Mouse (Mus musculus) cerebellum, adult 11 months (tissue): Measurements from ENCODE around the gene Hpd.
A peak's percentile ranks its signal among the peaks of the same experiment; 100 is the strongest.

Experiments used
- DNase-seq: peaks from one replicate; pipeline ENCODE4 v3.0.0; 2022

Gene Hpd

DNA sequence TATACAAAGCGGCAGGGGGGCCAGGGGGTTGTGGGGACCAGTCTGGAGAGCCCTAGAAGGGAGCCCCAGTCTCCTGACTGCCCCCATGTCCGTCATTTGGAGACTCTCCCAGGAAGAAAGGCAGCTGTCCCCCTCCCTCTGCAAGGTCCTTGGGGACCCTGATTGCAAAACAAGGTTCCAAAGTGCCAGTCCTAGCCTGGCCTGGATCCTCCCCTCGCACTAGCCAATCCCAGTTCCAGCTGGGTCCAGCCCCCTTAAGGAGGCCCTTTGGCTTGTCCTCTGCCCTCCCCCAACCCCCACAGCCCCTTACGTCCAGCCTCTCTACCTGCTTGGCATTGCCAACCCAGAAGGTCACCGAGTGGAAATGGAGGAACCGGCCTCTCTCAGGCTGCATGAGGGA is 991 bp downstream of the Hpd start:
- no peak for DNase-seq

DNA sequence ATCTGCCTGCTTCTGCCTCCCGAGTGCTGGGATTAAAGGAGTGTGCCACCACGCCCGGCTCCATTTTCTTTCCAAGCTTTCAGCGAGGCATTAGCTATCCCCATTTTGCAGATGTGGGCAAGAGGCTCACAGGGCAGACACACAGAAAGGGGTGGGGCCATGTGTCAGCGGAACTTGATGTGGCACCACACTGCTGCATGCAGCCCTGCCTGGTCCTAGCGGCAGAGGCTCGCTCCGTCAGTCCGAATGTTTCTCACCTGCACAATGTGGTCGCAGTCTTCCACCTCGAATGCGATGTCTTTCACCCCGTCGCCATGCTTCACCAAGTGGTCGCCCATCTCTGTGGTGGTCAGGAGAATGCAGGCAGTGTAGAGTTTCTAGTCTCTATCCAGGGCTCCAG is 2.1 kb downstream of the Hpd start:
- DNase-seq = no peak

DNA sequence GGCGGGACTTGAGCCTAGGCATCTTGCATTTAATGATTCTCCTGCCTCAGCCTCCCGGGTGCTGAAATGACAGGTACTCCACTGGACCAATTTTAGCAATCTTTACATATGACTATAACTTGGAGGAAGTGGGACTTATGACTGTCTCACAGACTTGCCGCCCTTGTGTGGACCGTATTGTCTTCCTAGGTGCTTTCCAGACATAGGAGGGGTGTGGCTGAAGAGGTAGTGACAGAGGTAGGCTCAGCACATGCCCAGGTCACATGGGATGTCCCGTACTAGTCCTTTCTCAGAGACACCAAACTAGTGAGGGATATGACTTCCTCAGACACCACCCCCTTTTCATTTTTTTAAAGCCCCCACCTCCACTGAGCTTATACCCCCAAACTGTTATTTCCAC is 3.7 kb downstream of the Hpd start:
- no peak for DNase-seq

DNA sequence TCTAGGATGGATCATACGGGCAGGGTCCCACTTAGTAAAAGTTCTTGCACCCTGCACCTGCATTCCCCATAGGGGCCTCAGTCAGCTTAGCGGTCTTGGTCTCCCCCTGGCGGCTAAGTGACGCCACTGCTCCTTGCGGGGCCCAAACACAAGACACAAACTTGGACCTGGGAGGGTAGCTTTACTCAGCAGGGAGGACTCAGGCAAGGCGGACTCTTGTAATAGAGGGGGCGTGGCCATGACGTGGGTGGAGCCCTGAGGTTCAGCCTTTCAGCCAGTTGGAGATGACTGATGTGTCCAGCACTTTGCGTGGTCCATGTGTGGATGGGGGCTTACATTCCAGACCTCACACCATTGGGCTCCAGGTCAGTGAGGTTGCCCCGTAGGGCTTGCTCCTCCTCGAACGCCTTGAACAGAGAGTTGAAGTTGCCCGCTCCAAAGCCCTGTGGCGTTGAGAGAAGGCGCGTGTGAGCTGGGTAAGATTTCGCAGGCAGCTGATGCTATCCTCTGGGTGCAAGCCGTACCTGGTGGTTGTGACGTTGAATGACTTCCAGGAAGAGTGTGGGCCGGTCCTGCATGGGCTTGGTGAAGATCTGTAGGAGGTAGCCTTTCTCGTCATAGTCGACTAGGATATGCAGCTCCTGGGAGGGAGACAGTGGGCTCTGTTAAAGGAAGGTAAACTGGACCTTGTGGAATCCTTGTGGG is 10.7 kb downstream of the Hpd start:
- DNase-seq = peak; percentile 71

DNA sequence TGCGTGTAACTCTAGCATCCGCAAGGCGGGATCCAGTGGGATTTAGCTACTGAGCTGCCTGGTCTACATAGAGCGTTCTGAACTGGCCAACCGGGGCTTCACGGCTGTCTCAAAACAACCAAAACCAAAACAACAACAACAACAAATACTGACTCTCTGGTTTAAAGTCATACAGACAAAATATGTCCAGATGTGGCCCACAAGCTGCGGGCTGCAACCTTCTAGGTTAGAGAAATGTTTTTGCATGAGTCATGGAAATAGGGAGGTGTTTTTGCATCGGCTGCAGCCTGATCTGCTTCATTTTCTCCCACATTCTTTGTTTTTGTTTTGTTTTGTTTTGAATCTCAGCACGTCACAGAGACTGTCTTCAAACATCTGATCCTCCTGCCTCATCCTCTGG is 12.2 kb downstream of the Hpd start:
- no peak for DNase-seq

DNA sequence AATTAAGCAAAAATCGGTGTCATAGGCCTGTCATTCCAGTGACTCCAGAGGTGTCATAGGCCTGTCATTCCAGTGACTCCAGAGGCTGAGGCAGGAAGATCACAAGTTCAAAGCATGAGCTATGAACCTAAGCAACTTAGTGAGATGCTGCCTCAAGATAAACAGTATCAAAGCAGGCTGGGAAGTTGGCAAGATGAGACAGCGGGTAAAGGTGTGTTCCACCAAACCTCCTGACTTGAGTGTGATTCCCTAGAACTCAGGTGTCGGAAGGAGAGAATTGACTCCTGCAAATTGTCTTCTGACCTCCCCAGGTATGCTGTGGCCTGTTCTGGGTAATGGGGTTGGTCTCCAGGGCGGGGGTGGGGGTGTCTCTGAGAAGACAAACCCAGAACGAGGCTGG is 13.2 kb downstream of the Hpd start, which contains the start of gene Psmd9:
Psmd9 (plus strand) TSS at position 130 of the 400 bp plus-strand sequence.
- DNase-seq = no peak

DNA sequence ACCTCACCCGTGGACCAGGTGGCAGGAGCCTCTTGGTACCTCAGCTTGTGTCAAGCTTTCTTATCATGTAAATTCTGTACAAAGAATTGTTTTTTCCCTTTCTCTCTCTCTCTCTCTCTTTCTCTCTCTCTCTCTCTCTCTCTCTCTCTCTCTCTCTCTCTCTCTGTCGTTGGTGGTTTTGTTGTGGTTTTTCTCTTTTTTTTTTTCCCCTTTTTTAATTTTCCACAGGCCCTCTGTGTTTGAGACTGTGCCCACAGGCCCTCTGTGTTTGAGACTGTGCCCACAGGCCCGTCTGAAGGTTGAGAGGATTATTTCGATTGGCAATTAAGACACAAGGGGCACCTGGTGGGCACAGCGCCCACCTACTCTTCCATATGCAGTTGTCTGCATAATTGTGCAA is 14.9 kb downstream of the Hpd start:
- DNase-seq = no peak

DNA sequence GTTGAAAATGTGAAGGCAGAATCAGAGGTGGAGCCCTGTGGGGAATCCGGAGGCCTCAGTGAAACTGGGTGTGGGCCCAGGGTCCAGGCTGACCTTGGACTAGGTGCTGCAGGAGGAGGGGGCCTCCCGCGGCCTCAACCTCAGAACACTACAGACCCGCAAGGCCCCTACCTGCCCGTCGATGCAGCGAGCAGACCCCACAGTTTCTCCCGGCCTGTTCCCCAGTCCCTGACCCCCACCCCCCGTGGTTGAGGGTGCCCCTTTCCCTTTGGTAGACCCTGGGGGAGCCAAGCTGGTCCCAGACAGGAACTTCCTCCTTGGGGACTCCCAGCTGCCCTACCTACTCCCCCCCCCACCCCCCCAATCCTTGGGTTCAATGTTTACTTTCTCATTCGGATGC is 16.1 kb downstream of the Hpd start:
- DNase-seq = no peak

DNA sequence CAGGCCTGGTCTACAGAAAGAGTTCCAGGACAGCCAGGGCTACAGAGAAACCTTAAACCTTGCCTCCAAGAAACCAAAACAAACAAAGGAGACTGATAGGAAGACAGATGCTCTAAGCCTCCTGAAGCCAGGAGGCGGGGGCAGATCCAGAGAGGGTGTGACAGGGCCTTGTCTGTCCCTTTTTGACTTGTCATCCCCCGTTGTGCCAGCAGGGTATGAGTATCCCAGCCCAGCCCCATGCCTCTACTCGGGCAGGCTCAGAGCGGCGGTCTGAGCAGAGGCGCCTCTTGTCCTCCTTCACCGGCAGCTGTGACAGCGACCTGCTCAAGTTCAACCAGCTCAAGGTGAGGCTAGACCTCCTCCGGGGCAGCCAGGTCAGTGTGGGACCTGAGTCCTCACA is 19.6 kb downstream of the Hpd start:
- no peak for DNase-seq

DNA sequence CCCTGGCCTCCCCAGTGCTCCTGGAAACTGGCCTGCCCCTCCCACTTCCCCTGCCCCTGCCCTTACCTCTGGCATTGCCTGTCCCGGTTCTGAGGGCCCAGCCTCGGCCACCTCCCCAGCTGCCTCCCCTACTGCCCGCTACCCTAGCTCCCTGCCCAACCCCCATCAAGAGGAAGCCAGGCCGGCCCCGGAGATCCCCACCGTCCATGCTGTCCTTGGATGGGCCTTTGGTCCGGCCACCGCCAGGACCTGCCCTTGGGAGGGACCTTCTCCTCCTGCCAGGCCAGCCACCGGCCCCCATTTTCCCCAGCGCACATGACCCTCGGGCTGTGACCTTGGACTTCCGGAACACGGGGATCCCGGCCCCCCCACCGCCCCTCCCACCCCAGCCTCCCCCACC is 22.2 kb downstream of the Hpd start:
- DNase-seq = no peak

DNA sequence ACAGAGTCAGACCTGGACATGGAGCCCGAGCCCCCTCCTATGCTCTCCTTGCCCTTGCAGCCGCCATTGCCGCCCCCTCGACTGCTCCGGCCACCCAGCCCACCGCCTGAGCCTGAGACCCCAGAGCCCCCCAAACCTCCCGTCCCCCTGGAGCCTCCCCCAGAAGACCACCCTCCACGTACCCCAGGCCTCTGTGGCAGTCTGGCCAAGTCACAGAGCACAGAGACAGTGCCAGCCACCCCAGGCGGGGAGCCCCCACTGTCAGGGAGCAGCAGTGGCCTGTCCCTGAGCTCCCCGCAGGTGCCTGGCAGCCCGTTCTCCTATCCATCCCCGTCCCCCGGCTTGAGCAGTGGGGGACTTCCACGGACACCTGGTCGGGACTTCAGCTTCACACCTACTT is 22.7 kb downstream of the Hpd start:
- DNase-seq = no peak

DNA sequence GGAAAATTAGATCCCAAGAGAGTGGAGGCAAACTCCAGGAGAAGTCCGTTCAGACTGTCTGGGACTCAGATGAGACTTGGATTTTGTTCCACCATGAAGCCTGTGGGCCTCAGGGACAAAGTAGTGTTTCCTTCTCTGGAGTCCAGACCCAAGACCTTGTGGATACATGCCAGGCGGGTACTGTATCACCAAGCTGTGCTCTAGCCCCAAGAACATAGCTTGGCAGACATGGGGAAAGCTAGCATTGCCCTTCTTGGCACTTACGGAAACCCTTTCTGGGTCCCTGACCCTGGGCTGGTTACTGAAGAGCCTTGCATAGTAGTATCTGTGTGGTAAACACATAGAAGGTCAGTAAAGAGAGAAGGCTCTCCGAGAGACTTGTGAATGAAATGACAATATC is 23.1 kb downstream of the Hpd start:
- no peak for DNase-seq

DNA sequence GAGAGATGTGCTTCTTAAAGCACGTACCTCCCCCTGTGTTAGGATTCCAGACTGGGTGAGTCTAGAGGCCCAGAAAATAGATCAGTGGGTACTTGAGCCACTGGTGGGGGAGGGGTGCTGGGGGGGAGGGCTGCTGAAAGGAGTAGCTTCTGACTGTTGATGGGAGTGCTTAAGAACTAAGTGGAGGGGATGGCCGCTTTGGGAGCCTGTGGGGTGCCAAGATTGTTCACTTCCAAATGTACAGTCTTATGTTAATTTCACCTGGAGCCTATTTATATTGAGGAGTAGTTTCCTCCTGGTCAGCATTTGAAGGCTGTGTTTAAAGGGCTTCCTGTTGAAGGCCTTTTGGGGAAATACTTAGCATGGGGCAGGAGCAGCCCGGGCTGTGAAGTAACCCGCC is 24.6 kb downstream of the Hpd start:
- DNase-seq = no peak

DNA sequence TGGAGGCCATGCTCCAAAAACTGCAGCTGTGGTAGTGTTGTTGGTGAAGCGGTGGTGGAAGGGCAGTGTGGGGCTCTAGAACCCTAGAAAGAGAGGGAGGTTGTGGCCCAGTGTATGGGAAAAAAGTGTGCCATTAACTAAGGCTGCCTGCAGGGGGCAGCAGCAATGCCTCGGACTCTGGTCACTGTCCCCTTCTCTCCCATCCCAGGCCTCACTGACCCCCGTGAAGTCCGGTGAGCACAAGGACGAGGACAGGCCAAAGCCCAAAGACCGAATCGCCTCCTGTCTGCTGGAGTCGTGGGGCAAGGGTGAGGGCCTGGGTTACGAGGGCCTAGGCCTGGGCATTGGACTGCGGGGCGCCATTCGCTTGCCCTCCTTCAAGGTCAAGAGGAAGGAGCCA is 25.8 kb downstream of the Hpd start:
- DNase-seq = no peak

DNA sequence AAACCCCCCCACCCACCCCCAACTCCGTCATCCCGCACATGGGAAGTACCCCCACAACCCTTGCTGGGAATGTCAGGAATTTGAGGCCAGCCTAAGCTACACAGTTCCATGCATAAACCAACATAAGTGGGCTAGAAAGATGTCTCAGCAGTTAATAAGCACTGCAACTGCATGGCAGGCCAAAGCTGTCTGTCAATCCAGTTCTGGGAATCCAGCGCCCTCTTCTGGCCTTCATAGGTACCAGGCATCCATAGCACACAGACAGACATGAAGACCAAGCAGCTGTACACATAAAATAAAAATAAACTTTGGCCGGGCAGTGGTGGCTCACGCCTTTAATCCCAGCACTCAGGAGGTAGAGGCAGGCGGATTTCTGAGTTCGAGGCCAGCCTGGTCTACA is 27.1 kb downstream of the Hpd start:
- peak; percentile 61 for DNase-seq

DNA sequence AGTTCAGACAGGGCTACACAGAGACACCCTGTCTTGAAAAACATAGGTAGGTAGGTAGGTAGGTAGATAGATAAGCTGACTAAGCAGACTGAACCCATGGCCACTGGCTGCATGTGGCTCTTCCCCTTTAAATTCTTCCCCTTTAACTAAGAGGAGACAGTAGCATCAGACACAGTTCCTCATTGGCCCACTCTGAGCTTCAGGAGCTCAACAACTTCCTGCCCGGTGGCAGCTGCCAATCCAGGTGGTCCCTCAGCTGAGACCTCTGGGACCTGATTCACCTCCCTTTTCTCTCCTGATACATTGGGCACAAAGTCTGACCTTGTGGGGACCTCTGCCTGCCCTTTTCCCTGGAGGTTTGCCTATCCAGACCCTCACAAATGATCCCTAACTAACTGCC is 29.6 kb downstream of the Hpd start:
- no peak for DNase-seq

DNA sequence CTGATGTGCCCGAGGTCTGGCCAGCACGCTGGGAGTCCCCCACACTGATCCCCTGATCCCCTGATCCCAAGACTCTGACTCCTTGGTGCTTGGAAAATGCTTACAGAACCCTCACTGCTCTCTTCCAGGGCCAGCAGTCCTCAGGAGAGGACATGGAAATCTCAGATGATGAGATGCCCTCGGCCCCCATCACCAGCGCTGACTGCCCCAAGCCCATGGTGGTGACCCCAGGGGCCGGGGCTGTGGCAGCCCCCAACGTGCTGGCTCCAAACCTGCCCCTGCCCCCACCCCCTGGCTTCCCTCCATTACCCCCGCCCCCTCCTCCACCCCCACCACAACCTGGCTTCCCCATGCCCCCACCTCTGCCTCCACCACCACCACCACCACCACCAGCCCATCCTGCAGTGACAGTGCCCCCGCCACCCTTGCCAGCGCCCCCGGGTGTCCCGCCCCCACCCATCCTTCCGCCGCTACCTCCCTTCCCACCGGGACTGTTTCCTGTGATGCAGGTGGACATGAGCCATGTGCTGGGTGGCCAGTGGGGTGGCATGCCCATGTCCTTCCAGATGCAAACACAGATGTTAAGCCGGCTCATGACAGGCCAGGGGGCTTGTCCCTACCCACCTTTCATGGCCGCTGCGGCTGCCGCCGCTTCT is 30.7 kb downstream of the Hpd start:
- DNase-seq = no peak

DNA sequence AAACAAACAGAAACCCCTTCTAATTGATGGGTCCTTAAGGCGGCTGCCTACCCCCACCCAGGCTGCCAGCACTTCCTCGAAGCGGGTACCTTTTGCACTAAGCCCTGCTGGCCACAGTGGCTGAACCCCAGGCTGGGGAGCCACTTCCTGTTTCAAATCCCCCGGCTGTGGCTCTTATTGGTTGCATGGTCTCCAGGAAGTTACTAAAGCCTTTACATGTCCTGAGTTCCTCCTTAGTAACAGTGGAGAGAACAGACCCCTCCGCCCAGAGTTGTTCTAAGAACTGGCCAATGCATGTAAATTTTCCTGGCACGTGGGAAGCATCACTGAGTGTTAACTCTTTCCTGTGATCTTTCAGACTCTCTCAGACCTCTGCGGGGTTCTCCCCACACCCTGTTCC is 31.4 kb downstream of the Hpd start:
- no peak for DNase-seq

DNA sequence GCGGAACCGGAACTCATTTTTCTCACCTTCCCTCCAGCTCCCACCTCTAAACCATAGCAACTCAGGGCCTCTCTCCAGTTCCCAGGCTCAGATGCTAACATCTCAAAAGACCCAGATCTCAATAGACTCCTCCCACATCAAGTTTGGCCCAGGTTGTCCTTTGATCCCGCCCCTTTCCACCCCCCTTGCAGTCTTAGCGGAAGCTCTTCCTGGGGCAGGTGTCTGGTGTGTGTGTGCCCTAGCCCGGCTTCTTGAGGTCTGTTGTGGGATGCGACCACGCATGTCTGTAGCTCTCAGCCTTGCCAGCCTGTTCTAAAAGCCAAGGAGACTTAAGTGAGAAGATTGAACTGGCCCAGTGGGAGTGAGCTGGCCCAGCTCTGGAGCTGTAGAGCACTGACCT is 31.9 kb downstream of the Hpd start:
- peak; percentile 36 for DNase-seq

DNA sequence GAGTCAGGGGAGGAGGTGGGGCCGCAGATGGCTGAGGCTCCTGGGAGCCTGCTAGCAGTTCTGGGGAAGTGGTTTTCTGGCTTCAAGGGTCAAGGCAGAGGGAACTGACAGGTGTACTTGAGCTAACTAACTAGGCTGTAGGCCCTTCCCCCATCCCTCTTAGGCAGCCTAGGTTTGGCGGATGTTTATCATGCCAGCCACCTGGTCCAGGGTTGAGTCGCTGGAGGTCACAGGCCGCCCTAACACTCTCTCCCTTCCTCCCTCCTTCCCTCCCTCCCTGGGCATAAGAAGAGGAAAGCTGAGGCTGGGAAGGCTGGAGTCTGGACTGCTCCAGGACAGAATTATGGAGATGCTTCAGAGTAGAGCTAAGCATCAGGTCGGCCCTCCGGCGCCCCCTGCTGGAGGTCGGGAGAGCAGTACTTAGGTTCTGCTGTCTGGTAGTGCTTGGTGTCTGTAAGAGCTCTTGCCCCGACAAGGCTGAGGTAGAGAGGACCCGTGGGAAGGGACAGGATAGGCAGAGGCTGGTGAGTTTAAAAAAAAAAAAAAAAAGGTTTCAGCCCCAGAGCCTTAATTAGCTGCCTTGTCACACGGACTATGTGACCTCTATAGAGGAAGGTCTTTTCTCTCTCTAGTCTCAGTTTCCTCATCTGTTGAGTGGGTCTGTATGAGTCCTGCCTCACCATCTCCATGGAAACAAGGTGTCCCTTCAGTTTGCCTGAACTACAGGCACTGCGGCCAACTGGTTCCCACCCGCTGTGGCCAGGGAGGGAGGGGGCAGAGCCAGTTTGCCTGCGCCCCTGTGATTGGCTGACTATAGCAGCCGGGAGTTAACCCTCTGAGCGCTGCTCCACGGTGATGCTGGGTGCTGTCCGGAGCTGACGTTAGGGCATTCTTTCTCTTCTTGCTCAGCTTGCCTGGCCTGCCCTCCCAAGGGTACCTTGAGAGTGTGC is 32.8 kb downstream of the Hpd start:
- peak; percentile 88 for DNase-seq

DNA sequence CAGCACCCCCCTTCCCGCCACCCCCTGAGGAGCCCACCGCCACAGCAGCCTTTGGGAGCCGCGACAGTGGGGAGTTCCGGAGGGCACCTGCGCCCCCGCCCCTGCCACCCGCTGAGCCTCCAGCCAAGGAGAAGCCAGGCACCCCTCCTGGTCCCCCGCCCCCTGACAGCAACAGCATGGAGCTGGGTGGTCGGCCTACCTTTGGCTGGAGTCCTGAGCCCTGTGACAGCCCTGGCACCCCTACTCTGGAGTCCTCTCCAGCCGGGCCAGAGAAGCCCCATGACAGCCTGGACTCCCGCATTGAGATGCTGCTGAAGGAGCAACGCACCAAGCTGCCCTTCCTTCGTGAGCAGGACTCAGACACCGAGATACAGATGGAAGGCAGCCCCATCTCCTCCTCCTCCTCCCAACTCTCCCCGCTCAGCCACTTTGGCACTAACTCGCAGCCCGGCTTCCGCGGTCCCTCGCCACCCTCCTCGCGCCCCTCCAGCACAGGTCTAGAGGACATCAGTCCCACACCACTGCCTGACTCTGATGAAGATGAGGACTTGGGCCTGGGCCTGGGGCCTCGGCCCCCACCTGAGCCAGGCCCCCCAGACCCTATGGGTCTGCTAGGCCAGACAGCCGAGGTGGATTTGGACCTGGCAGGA is 34.3 kb downstream of the Hpd start:
- peak; percentile 39 for DNase-seq

DNA sequence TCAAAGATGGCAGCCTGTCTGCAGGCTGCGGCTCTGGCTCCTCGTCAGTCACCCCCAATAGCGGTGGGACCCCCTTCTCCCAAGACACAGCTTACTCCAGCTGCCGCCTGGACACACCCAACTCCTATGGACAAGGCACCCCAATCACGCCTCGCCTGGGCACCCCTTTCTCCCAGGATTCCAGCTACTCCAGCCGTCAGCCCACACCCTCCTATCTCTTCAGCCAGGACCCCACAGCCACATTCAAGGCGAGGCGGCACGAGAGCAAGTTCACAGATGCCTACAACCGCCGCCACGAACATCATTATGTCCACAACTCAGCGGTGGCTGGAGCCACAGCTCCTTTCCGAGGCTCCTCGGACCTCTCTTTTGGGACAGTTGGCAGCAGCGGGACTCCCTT is 35.0 kb downstream of the Hpd start:
- DNase-seq = no peak

DNA sequence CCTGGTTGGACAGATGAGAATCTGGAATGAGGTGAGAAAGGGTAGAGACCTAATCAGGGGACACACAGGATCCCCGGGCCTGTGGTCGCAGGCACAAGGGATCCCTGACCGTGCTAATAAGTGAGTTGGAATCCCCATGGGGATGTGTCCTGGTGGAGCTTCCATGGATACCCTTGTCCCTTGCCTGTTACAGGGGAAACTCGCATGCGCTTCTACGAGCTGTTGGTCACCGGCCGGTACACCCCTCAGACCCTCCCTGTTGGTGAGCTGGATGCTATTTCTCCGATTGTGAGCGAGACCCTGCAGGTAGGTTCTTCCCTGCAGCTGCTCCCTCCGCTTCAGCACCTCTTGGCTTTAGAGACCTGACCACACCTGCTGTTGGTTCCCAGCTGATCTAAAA is 36.2 kb downstream of the Hpd start:
- no peak for DNase-seq
